Mouse (Mus musculus) midbrain, postnatal 0 days (tissue): ENCODE results near the gene Gm10337. TPM values are rescaled to one million over a fixed set of nuclear protein-coding genes. Genes with fewer than 3 reads are reported as not detected.

Experiments used
- ATAC-seq: fragments of 200-750 bp; cut with Nextera tagmentation; 2 replicates; pipeline ENCODE4 v1.8.0; 2017; ENCODE audit warnings: moderate number of reproducible peaks, mild to moderate bottlenecking, moderate TSS enrichment, moderate library complexity; ENCODE audit not compliant: low FRiP score
- DNase-seq: peaks from one replicate; pipeline ENCODE4 v3.0.0-alpha.2; 2015; ENCODE audit warnings: low spot score
- H3K27ac ChIP-seq: fragments of 300-500 bp; sonication (generic); 2 replicates; pipeline ENCODE4 v1.5.1; 2014; ENCODE audit warnings: low read depth, mild to moderate bottlenecking, low read length, mixed read lengths
- H3K27me3 ChIP-seq: fragments of 300-500 bp; sonication (generic); 2 replicates; pipeline ENCODE4 v1.6.1; 2014; ENCODE audit warnings: low read length, control low read depth, mixed read lengths; ENCODE audit not compliant: insufficient read depth
- H3K36me3 ChIP-seq: fragments of 300-500 bp; sonication (generic); 2 replicates; pipeline ENCODE4 v1.6.1; 2014; ENCODE audit warnings: low read length, control low read depth, mixed read lengths; ENCODE audit not compliant: insufficient read depth
- H3K4me1 ChIP-seq: fragments of 300-500 bp; sonication (generic); 2 replicates; pipeline ENCODE4 v1.6.1; 2014; ENCODE audit warnings: mild to moderate bottlenecking, control low read depth, antibody characterized with exemption, low read length, mixed read lengths; ENCODE audit not compliant: insufficient read depth
- H3K4me2 ChIP-seq: fragments of 300-500 bp; sonication (generic); 2 replicates; pipeline ENCODE4 v1.6.1; 2014; ENCODE audit warnings: low read depth, mild to moderate bottlenecking, low read length, mixed read lengths; ENCODE audit not compliant: poor library complexity, severe bottlenecking
- H3K4me3 ChIP-seq: fragments of 300-500 bp; sonication (generic); 2 replicates; pipeline ENCODE4 v1.5.1; 2014; ENCODE audit warnings: low read depth, mild to moderate bottlenecking, low read length, moderate library complexity
- H3K9ac ChIP-seq: fragments of 300-500 bp; sonication (generic); replicated peaks from 2 replicates; pipeline ENCODE4 v1.6.1; 2014; ENCODE audit warnings: mild to moderate bottlenecking, low read length, moderate library complexity, mixed read lengths; ENCODE audit not compliant: poor library complexity, severe bottlenecking
- H3K9me3 ChIP-seq: fragments of 300-500 bp; sonication (generic); 2 replicates; pipeline ENCODE4 v1.6.1; 2016; ENCODE audit warnings: low read length, control low read depth
- CTCF ChIP-seq: IDR thresholded peaks from 2 replicates; pipeline ENCODE4 v1.5.1; 2016; ENCODE audit warnings: antibody characterized with exemption, mild to moderate bottlenecking
- WGBS: fragments of 180-500 bp; shearing (Covaris S2); extraction: QIAGEN DNeasy Blood & Tissue Kit; methylation state at CpG from one replicate; pipeline ENCODE4 v1.1.7; 2014; 5-methylcytosine and 5-hydroxymethylcytosine counted together
- polyA plus RNA-seq: library from polyadenylated mRNA; unstranded; fragments of >200 nt; fragmentation: Nextera tagmentation; extraction: Ambion mirVana; gene quantifications from 2 replicates; pipeline ENCODE4 v1.2.1, GENCODE M21; 2015
- total RNA-seq: library from RNA; depleted of rRNA; stranded (reverse); fragments of >200 nt; gene quantifications from 2 replicates; pipeline ENCODE4 v1.2.3, GENCODE M21; 2014; rRNA removed

The Gm10337 gene
- total and polyA plus RNA-seq, 2 experiments from 2014 or later = 18.2 TPM; not detected in 1

DNA sequence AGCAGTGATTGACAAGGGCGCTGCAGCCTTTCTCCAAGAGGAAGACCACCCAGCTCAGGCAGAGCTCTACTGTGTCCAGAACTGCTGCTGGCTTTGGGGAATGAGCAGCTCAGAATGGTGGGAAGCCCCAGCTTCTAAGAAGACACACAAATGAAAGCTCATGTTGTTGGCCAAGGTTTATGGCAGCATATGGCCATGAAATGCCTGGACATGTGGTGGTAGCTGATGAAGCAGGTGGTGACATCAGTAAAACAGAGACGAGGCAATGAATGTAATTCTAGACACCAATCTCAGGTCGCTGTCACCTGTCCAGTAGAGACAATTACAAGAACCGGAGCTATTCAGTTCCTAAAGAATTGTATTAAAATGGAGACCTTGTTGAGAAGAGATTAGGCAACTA is 41.3 kb downstream of the Gm10337 start:
- no peak overlapping the region for H3K9ac ChIP-seq
- H3K9me3 ChIP-seq = no peaks in the 10 kb centered on the region
- H3K4me2 ChIP-seq = no peak overlapping the region
- H3K4me3 ChIP-seq = no peak overlapping the region
- WGBS = 91% methylated on average over 4 of the region's 4 CpGs
- H3K4me1 ChIP-seq = no peaks in the 10 kb centered on the region
- H3K27me3 ChIP-seq = no peaks in the 10 kb centered on the region
- no peak overlapping the region for H3K27ac ChIP-seq
- ATAC-seq (no peak), DNase-seq (peak; percentile 21)
- peaks cover 28% of the 10 kb centered on the region for H3K36me3 ChIP-seq
- no peak for TF ChIP-seq CTCF

DNA sequence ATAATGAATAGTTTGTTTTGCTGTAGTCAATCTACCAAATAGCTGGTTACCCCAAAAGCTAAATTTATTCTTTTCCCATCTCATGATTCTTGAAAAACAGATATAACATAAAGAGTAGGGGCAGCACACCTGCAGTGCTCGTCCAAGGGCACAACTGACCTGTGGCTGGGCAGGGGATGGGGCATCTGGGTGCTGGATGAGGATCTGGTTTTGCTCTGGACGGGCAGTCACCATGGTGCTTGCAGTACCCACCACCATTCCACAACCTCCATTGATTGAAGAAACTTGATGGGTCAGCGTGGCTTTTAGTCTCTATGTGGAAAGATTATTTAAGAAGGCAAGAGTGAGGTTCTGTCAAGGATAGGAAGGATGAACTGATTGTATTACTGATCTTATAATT is 42.7 kb downstream of the Gm10337 start:
- Histone ChIP-seq H3K36me3 (peaks cover 21% of the 10 kb centered on the region), H3K9ac (no peak overlapping the region), H3K4me3 (no peak overlapping the region), H3K4me2 (no peak overlapping the region), H3K4me1 (no peaks in the 10 kb centered on the region), H3K27me3 (no peaks in the 10 kb centered on the region), H3K9me3 (no peaks in the 10 kb centered on the region), H3K27ac (no peak overlapping the region)
- DNase-seq (no peak), ATAC-seq (no peak)
- WGBS = 84% methylated on average over 3 of the region's 3 CpGs
- no peak for TF ChIP-seq CTCF

DNA sequence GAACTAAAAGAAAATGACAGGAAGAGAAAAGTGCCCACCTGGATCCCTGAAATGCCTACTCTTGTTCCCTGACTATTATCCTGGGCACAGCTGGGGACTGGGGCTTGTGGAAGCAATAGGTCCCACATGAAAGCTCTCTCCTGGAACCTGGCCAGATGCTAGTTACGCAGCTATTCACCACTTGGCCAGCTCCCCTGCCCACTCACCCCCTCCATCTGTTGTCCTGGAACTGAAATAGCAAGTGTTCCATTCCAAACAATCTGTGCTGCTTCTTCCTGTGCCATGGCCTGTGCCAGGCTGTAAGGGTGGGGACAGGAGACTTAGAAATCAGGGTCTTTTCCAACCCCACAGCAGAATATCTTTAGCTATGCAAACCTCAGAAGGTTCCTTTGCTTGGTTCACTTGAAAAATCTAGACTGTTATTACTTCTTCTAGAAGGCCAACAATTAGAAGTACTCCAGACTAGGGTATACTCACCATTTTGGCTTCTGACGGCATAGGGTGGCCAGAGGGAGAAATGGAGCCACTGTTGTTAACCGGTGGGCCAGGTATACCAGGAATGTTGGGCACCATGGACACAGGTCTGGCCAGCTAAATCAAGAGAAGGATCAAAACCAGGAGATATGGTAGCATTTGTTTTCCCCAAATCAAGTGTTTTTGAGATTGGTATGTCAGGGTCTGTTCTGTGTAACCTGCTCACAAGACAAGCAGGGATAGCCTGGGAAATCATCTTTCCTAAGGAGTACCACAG is 43.3 kb downstream of the Gm10337 start:
- ATAC-seq (no peak), DNase-seq (peak; percentile 91)
- Histone ChIP-seq H3K4me3 (no peak overlapping the region), H3K9me3 (no peaks in the 10 kb centered on the region), H3K4me2 (no peak overlapping the region), H3K27me3 (no peaks in the 10 kb centered on the region), H3K36me3 (peaks cover 21% of the 10 kb centered on the region), H3K27ac (peak overlapping the region; percentile 7; the same call in 1 of the 2 replicates), H3K4me1 (no peaks in the 10 kb centered on the region), H3K9ac (no peak overlapping the region)
- 74% methylated on average over 3 of the region's 3 CpGs for WGBS
- TF ChIP-seq CTCF = no peak

DNA sequence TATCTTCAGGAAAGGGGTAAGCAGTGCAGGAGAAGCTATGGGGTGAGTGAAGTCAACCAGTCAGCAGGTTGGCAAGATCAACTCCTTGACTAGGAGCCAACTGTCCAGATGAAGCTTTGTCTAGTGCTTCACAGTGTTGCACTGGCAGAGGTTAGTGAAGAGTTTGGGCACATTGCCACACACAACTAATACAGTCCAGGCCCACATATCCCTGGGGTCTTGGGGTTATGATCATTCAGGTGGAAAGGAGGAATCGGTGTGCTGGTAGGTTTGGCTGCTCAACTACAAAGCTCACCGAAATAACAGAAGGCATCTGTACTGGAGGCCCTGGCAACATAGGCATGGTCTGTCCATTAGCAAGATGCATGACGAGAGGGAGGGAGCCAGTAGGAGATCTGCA is 44.0 kb downstream of the Gm10337 start:
- Histone ChIP-seq H3K27ac (no peak overlapping the region; the same call in 1 of the 2 replicates), H3K9ac (no peak overlapping the region), H3K27me3 (no peaks in the 10 kb centered on the region), H3K4me3 (no peak overlapping the region), H3K4me2 (no peak overlapping the region), H3K4me1 (no peaks in the 10 kb centered on the region), H3K36me3 (peaks cover 24% of the 10 kb centered on the region), H3K9me3 (no peaks in the 10 kb centered on the region)
- ATAC-seq (no peak), DNase-seq (peak; percentile 90)
- 83% methylated on average over 3 of the region's 3 CpGs for WGBS
- TF ChIP-seq CTCF = no peak

DNA sequence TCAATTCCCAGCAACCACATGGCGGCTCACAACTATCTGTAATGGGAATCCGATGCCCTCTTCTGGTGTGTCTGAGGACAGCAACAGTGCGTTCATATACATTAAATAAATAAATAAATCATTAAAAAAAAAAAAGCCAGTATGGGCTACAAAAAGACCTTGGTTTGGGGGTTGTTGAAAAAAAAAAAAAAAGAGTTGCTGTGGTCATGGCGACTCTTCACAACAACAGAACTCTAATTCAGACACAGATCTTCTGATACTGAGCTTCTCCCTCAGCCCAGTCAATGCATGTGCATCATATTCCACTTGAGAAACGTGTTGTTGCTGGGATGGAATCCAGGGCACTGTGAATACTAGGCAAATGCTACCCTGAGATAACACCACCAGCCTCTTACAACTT is 49.1 kb downstream of the Gm10337 start:
- no peak overlapping the region for H3K4me2 ChIP-seq
- no peak overlapping the region for H3K9ac ChIP-seq
- TF ChIP-seq CTCF = no peak
- no peaks in the 10 kb centered on the region for H3K4me1 ChIP-seq
- 98% methylated on average over 5 of the region's 5 CpGs for WGBS
- peaks cover 13% of the 10 kb centered on the region for H3K36me3 ChIP-seq
- H3K9me3 ChIP-seq = no peaks in the 10 kb centered on the region
- DNase-seq = no peak
- no peak overlapping the region for H3K4me3 ChIP-seq
- H3K27ac ChIP-seq = no peak overlapping the region
- H3K27me3 ChIP-seq = no peaks in the 10 kb centered on the region
- ATAC-seq = no peak

Other genes with a start within 250 kb of the Gm10337 start
- gene Rarg, start 246.2 kb upstream of the Gm10337 start, total RNA-seq = 4.4 and 12.6 TPM in 2 replicates
- 3.9 and 4.2 TPM in 2 replicates for gene Rarg, start 246.2 kb upstream of the Gm10337 start, polyA plus RNA-seq
- gene Gm9918, start 233.2 kb upstream of the Gm10337 start, total RNA-seq = not detected in 2 replicates
- gene Gm9918, start 233.2 kb upstream of the Gm10337 start, polyA plus RNA-seq = not detected in 2 replicates
- gene Mfsd5, start 224.3 kb upstream of the Gm10337 start, total RNA-seq = 43.3 and 59.3 TPM in 2 replicates
- 63.5 and 67.3 TPM in 2 replicates for gene Mfsd5, start 224.3 kb upstream of the Gm10337 start, polyA plus RNA-seq
- gene Espl1, start 207.5 kb upstream of the Gm10337 start, total RNA-seq = 2.7 and 4.5 TPM in 2 replicates
- gene Espl1, start 207.5 kb upstream of the Gm10337 start, polyA plus RNA-seq = 1.7 and 2.7 TPM in 2 replicates
- gene Pfdn5, start 177.6 kb upstream of the Gm10337 start, total RNA-seq = 145 and 153 TPM in 2 replicates
- 525 and 567 TPM in 2 replicates for gene Pfdn5, start 177.6 kb upstream of the Gm10337 start, polyA plus RNA-seq
- gene Myg1, start 172.0 kb upstream of the Gm10337 start, total RNA-seq = 63.1 and 69.1 TPM in 2 replicates
- gene Myg1, start 172.0 kb upstream of the Gm10337 start, polyA plus RNA-seq = 83.2 and 87.1 TPM in 2 replicates
- 21.8 and 31.1 TPM in 2 replicates for gene Aaas, start 153.0 kb upstream of the Gm10337 start, total RNA-seq
- 30.1 and 32.8 TPM in 2 replicates for gene Aaas, start 153.0 kb upstream of the Gm10337 start, polyA plus RNA-seq
- 0.47 and 0.60 TPM in 2 replicates for gene Sp7, start 136.5 kb upstream of the Gm10337 start, total RNA-seq
- 0.10 and 0.31 TPM in 2 replicates for gene Sp7, start 136.5 kb upstream of the Gm10337 start, polyA plus RNA-seq
- gene Sp1, start 97.6 kb upstream of the Gm10337 start, total RNA-seq = 20.9 and 25.6 TPM in 2 replicates
- gene Sp1, start 97.6 kb upstream of the Gm10337 start, polyA plus RNA-seq = 2.2 and 2.8 TPM in 2 replicates
- 0.38 and 0.85 TPM in 2 replicates for gene Amhr2, start 58.4 kb upstream of the Gm10337 start, total RNA-seq
- gene Amhr2, start 58.4 kb upstream of the Gm10337 start, polyA plus RNA-seq = 0.60 and 1.0 TPM in 2 replicates
- gene Prr13, start 44.7 kb upstream of the Gm10337 start, total RNA-seq = 23.1 and 23.2 TPM in 2 replicates
- 93.5 and 99.1 TPM in 2 replicates for gene Prr13, start 44.7 kb upstream of the Gm10337 start, polyA plus RNA-seq
- 150 and 181 TPM in 2 replicates for gene Pcbp2, start 33.2 kb upstream of the Gm10337 start, total RNA-seq
- 90.3 and 103 TPM in 2 replicates for gene Pcbp2, start 33.2 kb upstream of the Gm10337 start, polyA plus RNA-seq
- gene Map3k12, start 13.3 kb downstream of the Gm10337 start, total RNA-seq = 73.3 and 82.1 TPM in 2 replicates
- gene Map3k12, start 13.3 kb downstream of the Gm10337 start, polyA plus RNA-seq = 49.7 and 50.1 TPM in 2 replicates
- 78.4 and 96.9 TPM in 2 replicates for gene Tarbp2, start 14.5 kb downstream of the Gm10337 start, total RNA-seq
- gene Tarbp2, start 14.5 kb downstream of the Gm10337 start, polyA plus RNA-seq = 107 and 116 TPM in 2 replicates
- 2.6 and 2.7 TPM in 2 replicates for gene Npff, start 21.2 kb downstream of the Gm10337 start, total RNA-seq
- 0.99 and 1.3 TPM in 2 replicates for gene Npff, start 21.2 kb downstream of the Gm10337 start, polyA plus RNA-seq
- not detected in 2 replicates for gene Gm28047, start 121.3 kb downstream of the Gm10337 start, total RNA-seq
- not detected in 2 replicates for gene Gm28047, start 121.3 kb downstream of the Gm10337 start, polyA plus RNA-seq
- 16.8 and 18.6 TPM in 2 replicates for gene Atf7, start 121.7 kb downstream of the Gm10337 start, total RNA-seq
- 7.5 and 10.9 TPM in 2 replicates for gene Atf7, start 121.7 kb downstream of the Gm10337 start, polyA plus RNA-seq
- 187 and 348 TPM in 2 replicates for gene Atp5g2, start 168.6 kb downstream of the Gm10337 start, total RNA-seq
- 54.4 and 76.5 TPM in 2 replicates for gene Atp5g2, start 168.6 kb downstream of the Gm10337 start, polyA plus RNA-seq
- gene Calcoco1, start 218.5 kb downstream of the Gm10337 start, total RNA-seq = 34.4 and 34.7 TPM in 2 replicates
- 27.1 and 27.2 TPM in 2 replicates for gene Calcoco1, start 218.5 kb downstream of the Gm10337 start, polyA plus RNA-seq